Mouse (Mus musculus) intestine, embryonic 14.5 days (tissue): ENCODE data around the gene Pgap3. TPM values are rescaled to one million over a fixed set of nuclear protein-coding genes. Genes with fewer than 3 reads are reported as not detected.

Experiments
- ATAC-seq: fragments of 200-750 bp; cut with Nextera tagmentation; replicated peaks from 2 replicates; pipeline ENCODE4 v1.8.0; 2017; ENCODE audit warnings: low read depth, moderate number of reproducible peaks, moderate TSS enrichment, moderate library complexity; ENCODE audit not compliant: low FRiP score, low TSS enrichment
- DNase-seq: peaks from one replicate; pipeline ENCODE4 v3.0.0-alpha.2; 2018; ENCODE audit warnings: low spot score
- H3K27ac ChIP-seq: fragments of 300-500 bp; sonication (generic); 2 replicates; pipeline ENCODE4 v1.5.1; 2014; ENCODE audit warnings: low read depth, mild to moderate bottlenecking, control low read depth
- H3K27me3 ChIP-seq: fragments of 300-500 bp; sonication (generic); replicated peaks from 2 replicates; pipeline ENCODE4 v1.6.1; 2014; ENCODE audit warnings: low read length, control low read depth; ENCODE audit not compliant: control insufficient read depth, insufficient read depth
- H3K36me3 ChIP-seq: fragments of 300-500 bp; sonication (generic); 2 replicates; pipeline ENCODE4 v1.6.1; 2014; ENCODE audit warnings: low read length, control low read depth; ENCODE audit not compliant: control insufficient read depth, insufficient read depth
- H3K4me1 ChIP-seq: fragments of 300-500 bp; sonication (generic); replicated peaks from 2 replicates; pipeline ENCODE4 v1.6.1; 2014; ENCODE audit warnings: low read length, control low read depth, mixed read lengths; ENCODE audit not compliant: control insufficient read depth, insufficient read depth
- H3K4me2 ChIP-seq: fragments of 300-500 bp; sonication (generic); 2 replicates; pipeline ENCODE4 v1.6.1; 2014; ENCODE audit warnings: low read length
- H3K4me3 ChIP-seq: fragments of 300-500 bp; sonication (generic); 2 replicates; pipeline ENCODE4 v1.5.1; 2014; ENCODE audit warnings: low read depth, low read length, control low read depth, mixed read lengths
- H3K9ac ChIP-seq: fragments of 300-500 bp; sonication (generic); 2 replicates; pipeline ENCODE4 v1.6.1; 2014; ENCODE audit warnings: mild to moderate bottlenecking, low read length
- H3K9me3 ChIP-seq: fragments of 300-500 bp; sonication (generic); 2 replicates; pipeline ENCODE4 v1.6.1; 2016; ENCODE audit warnings: low read length, control low read depth; ENCODE audit not compliant: control insufficient read depth
- WGBS: fragments of 180-500 bp; shearing (Covaris S2); extraction: QIAGEN DNeasy Blood & Tissue Kit; methylation state at CpG from one replicate; pipeline ENCODE4 v1.1.7; 2014; 5-methylcytosine and 5-hydroxymethylcytosine counted together
- polyA plus RNA-seq: library from polyadenylated mRNA; unstranded; fragments of >200 nt; fragmentation: Nextera tagmentation; extraction: Ambion mirVana; gene quantifications from 2 replicates; pipeline ENCODE4 v1.2.1, GENCODE M21; 2014

Pgap3 gene
- polyA plus RNA-seq, 1 experiment from 2014 or later, result 14.1 TPM

DNA sequence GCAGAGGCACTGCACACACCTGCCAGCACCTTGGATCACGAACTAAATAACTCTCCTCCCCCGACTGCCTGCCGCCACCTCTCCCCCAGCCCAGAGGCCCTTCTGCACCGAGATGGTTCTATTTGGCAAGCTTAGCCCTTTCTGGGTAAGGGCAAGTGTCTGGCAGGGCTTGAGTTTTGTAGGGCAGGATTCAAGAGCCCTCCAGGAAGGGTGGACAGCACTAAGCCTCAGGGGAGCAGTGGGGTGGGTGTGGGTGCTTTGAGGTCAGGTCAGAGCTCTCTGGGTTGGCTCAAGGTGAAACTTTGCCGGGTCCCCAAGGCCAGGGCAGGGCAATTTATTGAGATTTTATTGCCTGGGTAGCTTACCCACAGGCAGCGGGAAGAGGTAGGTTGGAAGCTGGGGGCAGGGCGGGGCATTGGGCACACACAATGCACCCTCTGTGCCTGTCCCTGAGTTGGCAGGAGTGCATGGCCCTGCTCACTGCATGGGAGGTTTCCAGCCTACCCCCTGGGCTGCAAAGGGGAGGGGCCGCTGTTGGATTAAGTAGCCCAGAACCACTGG lies 46.6 kb downstream of the Pgap3 start:
- no peaks in the 10 kb centered on the region for H3K36me3 ChIP-seq
- no peak overlapping the region for H3K9ac ChIP-seq
- DNase-seq (no peak), ATAC-seq (no peak)
- H3K4me3 ChIP-seq, result no peak overlapping the region
- WGBS, result 33% methylated on average over 8 of the region's 8 CpGs
- H3K4me1 ChIP-seq, result peaks cover 10% of the 10 kb centered on the region; the same call in 1 of the 2 replicates
- no peaks in the 10 kb centered on the region for H3K9me3 ChIP-seq
- H3K27ac ChIP-seq, result no peak overlapping the region
- H3K27me3 ChIP-seq, result peaks cover 52% of the 10 kb centered on the region
- no peak overlapping the region for H3K4me2 ChIP-seq

GRCm38 (mm10) chr11:98352272-98352990 lies 47.9 kb downstream of the Pgap3 start:
- H3K9me3 ChIP-seq, result no peaks in the 10 kb centered on the region
- no peak for DNase-seq
- WGBS, result 73% methylated on average over 18 of the region's 18 CpGs
- no peak for ATAC-seq
- no peak overlapping the region for H3K4me3 ChIP-seq
- H3K9ac ChIP-seq, result no peak overlapping the region
- peaks cover 65% of the 10 kb centered on the region for H3K27me3 ChIP-seq
- H3K4me2 ChIP-seq, result no peak overlapping the region
- H3K4me1 ChIP-seq, result peaks cover 13% of the 10 kb centered on the region
- no peak overlapping the region for H3K27ac ChIP-seq
- H3K36me3 ChIP-seq, result no peaks in the 10 kb centered on the region

DNA sequence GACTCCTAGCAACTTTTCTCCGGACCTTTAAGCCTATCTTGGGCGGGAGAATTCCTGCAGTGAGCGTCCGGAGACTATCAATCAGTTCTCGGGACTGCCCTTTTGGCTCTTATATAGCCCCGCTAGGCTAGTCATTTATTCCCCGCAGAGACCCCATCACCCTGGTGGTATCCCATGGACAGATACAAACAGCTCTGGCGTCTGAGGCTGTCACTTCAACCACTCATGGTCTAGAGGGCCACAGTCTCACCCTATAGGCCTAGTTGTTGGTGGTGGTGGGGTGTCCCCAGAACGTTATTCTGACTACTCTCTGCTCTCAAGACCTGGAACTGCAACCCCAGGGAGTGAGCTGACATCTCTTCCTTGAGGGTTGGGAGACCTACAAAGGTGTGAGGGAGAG lies 51.0 kb downstream of the Pgap3 start:
- ATAC-seq (no peak), DNase-seq (no peak)
- H3K36me3 ChIP-seq, result no peaks in the 10 kb centered on the region
- H3K9me3 ChIP-seq, result no peaks in the 10 kb centered on the region
- WGBS, result 7% methylated on average over 9 of the region's 9 CpGs
- H3K4me1 ChIP-seq, result peaks cover 7% of the 10 kb centered on the region; the same call in 1 of the 2 replicates
- H3K27me3 ChIP-seq, result peaks cover 84% of the 10 kb centered on the region
- peak overlapping the region; percentile 89 for H3K4me2 ChIP-seq
- H3K4me3 ChIP-seq, result peak overlapping the region; percentile 48; the same call in 1 of the 2 replicates
- H3K9ac ChIP-seq, result no peak overlapping the region
- no peak overlapping the region for H3K27ac ChIP-seq

DNA sequence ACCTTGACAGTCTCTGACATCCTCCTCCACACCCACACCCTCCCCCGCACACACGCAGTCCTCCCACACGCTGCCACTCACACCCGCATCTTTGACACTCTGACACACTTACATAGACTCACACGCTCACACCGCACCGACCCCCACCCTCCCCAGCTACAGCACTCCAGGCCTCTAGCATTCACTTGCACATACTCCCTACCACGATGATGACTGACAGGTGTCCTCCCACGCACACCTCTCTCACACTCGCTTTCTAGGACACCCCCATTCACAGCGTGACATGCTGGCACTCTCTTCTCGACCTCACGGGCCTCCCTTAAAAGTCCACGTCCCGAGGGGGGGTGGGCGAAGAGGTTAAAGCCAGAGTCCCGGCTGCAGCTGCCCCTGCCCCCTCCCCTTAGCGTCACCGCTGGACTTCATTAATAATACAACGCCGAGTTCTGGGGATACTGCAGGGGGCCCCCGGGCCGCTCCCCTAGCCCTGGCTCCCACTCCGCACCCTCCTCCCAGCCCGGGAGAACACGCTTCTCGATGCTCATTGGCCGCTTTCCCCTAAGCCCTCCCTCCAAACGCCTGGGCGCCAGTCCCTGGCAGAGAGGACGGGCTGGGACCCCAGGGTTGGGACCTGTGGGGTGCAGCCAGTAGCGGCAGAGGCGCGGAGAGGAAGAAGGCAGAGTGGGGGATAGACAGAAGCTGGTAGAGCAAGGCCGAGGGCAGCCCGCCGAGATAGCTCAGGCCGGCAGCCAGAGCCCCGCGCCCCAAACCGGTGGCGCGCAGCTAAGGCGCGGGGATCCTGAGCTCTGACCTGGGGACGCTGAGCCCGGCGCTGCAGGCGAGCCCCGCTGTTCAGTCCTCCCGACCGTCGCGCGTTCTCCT lies 52.0 kb downstream of the Pgap3 start, which contains the start of gene Ppp1r1b:
Gene Ppp1r1b, plus strand, starts transcription at position 322 of the 879 bp plus-strand sequence.
- Histone ChIP-seq H3K4me1 (peaks cover 7% of the 10 kb centered on the region; the same call in 1 of the 2 replicates), H3K4me2 (peak within 1 kb of the TSS; percentile 89), H3K9me3 (no peaks in the 10 kb centered on the region), H3K27me3 (peaks cover 76% of the 10 kb centered on the region), H3K36me3 (no peaks in the 10 kb centered on the region), H3K9ac (peak within 1 kb of the TSS; percentile 38), H3K4me3 (peak within 1 kb of the TSS; percentile 48), H3K27ac (no peak within 1 kb of the TSS)
- WGBS, result 1% methylated on average over 55 of the region's 55 CpGs
- peak; percentile 75 for DNase-seq
- peak; percentile 66 for ATAC-seq

DNA sequence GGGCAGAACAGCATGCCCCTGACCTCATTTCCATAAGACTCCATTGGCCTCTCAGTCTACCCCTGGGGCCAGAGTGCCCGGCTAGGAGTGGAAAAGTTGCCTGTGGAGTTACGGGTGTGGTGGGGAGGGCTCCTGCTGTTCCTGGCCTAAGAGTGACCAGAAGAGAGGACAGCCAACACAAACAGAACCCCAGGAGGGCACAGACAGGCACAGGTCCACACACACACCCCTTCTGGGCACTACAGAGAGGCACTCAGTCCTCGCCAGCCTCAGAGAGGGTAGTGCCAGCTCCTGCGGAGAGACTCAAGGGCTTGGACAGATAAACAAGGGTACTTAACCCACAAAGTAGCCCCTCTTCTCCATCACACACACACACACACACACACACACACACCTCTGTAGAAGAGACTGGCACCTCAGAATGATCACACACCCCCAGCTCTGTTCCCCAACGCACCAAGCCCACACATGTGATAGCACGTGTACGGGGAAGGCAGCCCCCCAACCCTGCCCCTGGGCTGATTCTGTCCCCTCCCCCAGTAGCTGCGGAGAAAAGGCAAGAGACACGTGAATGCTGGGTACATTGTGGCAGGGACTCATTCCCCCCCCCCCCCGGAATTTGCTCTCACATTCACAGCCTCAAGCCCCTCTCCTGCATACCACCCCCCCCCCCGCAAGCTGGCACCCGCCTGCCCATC lies 52.8 kb downstream of the Pgap3 start:
- Histone ChIP-seq H3K27me3 (peaks cover 70% of the 10 kb centered on the region), H3K36me3 (no peaks in the 10 kb centered on the region), H3K27ac (no peak overlapping the region), H3K4me1 (peaks cover 7% of the 10 kb centered on the region; the same call in 1 of the 2 replicates), H3K4me2 (no peak overlapping the region), H3K9ac (no peak overlapping the region), H3K9me3 (no peaks in the 10 kb centered on the region), H3K4me3 (no peak overlapping the region)
- no peak for DNase-seq
- WGBS, result 11% methylated on average over 8 of the region's 12 CpGs
- ATAC-seq, result no peak

- Histone ChIP-seq H3K4me3 (no peak overlapping the region), H3K4me2 (no peak overlapping the region), H3K36me3 (no peaks in the 10 kb centered on the region), H3K27ac (no peak overlapping the region), H3K9me3 (no peaks in the 10 kb centered on the region), H3K4me1 (peaks cover 13% of the 10 kb centered on the region), H3K9ac (no peak overlapping the region), H3K27me3 (peaks cover 70% of the 10 kb centered on the region)
- 12% methylated on average over 9 of the region's 9 CpGs for WGBS
- ATAC-seq (no peak), DNase-seq (no peak)
Observed at GRCm38 (mm10) chr11:98346168-98346567, 54.1 kb downstream of the Pgap3 start.

- ATAC-seq, result no peak
- H3K4me3 ChIP-seq, result no peak overlapping the region
- peak; percentile 95 for DNase-seq
- H3K27ac ChIP-seq, result no peak overlapping the region
- H3K9ac ChIP-seq, result no peak overlapping the region
- peaks cover 13% of the 10 kb centered on the region for H3K4me1 ChIP-seq
- H3K36me3 ChIP-seq, result no peaks in the 10 kb centered on the region
- whole genome bisulfite sequencing, result under 1% methylated on average over 14 of the region's 14 CpGs
- peak overlapping the region; percentile 28 for H3K4me2 ChIP-seq
- H3K27me3 ChIP-seq, result peaks cover 69% of the 10 kb centered on the region
- H3K9me3 ChIP-seq, result no peaks in the 10 kb centered on the region
Observed at GRCm38 (mm10) chr11:98345253-98345652, 55.0 kb downstream of the Pgap3 start.
